Mouse (Mus musculus) lung, adult 2 months (tissue): Measurements from ENCODE around the gene Tcerg1l.

Experiments
- CTCF ChIP-seq: fragments of 200-500 bp; IDR thresholded peaks from 2 replicates; pipeline ENCODE4 v1.5.1; 2011; ENCODE audit warnings: mild to moderate bottlenecking, low read length, control low read depth; ENCODE audit not compliant: insufficient read depth
- POLR2A ChIP-seq: fragments of 200-500 bp; IDR thresholded peaks from 2 replicates; pipeline ENCODE4 v1.6.1; 2011; ENCODE audit warnings: low read depth, mild to moderate bottlenecking, control low read depth, low read length, borderline replicate concordance; ENCODE audit errors: extremely low read depth

DNA sequence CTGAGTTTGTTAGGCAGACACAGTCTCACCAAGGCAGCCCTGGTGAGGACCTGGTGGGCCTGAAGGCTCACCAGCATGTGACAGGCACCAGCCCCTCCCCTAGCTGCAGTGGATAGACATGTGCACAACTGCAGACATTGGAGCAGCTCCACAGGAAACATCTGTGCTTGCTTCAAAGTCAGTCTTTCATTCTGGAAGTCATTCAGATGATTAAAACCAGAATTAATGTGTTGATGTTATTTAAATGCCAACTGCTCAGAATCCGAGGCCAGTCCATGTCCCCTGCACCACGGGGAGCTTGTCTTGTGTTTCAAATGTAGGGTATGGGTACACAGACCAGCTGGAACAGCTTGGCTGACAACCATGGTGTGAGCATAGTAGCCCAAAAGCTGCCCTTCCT, 150.8 kb downstream of the Tcerg1l start:
- TF ChIP-seq POLR2A (no peak), CTCF (no peak)
